Mouse (Mus musculus) granulocyte monocyte progenitor cell, adult 5-6 weeks (primary cell): Measurements from ENCODE around the gene Ccn2. TPM values are rescaled to one million over a fixed set of nuclear protein-coding genes. Genes with fewer than 3 reads are reported as not detected.

Experiments used
- ATAC-seq: replicated peaks from 2 replicates; pipeline ENCODE4 v1.8.0; 2016; ENCODE audit warnings: mild to moderate bottlenecking, moderate TSS enrichment, inconsistent platforms; ENCODE audit not compliant: poor library complexity, severe bottlenecking
- total RNA-seq, 2 experiments: library from RNA; stranded (forward) in 1 of 2; stranded (reverse) in 1 of 2; fragments of 200-712, 200-1000 nt in 1 of 2; fragments of >200 nt in 1 of 2; fragmentation: Nextera tagmentation in 1 of 2; gene quantifications; 2 replicates each; pipeline ENCODE4 v1.2.3; 2014 to 2017

The Ccn2 gene
- total RNA-seq (2014; fragmentation: Nextera tagmentation): not detected in 2 replicates
- not detected in 2 replicates for total RNA-seq (2017)

DNA sequence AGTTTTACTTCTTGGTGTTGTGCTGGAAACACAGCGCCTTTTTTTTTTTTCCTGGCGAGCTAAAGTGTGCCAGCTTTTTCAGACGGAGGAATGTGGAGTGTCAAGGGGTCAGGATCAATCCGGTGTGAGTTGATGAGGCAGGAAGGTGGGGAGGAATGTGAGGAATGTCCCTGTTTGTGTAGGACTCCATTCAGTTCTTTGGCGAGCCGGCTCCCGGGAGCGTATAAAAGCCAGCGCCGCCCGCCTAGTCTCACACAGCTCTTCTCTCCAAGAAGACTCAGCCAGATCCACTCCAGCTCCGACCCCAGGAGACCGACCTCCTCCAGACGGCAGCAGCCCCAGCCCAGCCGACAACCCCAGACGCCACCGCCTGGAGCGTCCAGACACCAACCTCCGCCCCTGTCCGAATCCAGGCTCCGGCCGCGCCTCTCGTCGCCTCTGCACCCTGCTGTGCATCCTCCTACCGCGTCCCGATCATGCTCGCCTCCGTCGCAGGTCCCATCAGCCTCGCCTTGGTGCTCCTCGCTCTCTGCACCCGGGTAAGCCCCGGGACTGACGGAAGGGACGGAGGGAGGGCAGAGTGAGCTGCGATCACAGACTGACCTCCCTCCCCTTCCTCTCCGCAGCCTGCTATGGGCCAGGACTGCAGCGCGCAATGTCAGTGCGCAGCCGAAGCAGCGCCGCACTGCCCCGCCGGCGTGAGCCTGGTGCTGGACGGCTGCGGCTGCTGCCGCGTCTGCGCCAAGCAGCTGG, at the start of gene Ccn2:
Ccn2 (plus strand) TSS at position 193 of the 753 bp plus-strand sequence.
- ATAC-seq: peak; percentile 61

DNA sequence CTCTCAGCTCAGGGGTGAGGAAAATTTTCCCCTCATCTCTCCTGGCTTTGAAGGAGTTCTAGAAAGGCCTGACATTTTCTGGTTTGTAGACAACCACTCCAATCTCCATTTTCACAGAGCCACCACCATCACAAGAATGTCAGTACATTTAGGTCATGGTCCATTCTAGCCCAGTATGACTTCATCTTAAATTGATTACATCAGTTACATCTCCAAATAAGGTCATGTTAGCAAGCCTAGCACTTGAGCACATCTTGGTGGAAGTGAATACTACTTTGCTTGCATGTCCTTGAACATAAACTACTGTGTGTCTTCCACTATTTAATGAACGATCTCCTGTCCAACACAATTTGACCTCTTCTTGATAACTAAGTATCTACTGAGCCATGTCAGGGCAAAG, 42.4 kb upstream of the Ccn2 start:
- no peak for ATAC-seq

DNA sequence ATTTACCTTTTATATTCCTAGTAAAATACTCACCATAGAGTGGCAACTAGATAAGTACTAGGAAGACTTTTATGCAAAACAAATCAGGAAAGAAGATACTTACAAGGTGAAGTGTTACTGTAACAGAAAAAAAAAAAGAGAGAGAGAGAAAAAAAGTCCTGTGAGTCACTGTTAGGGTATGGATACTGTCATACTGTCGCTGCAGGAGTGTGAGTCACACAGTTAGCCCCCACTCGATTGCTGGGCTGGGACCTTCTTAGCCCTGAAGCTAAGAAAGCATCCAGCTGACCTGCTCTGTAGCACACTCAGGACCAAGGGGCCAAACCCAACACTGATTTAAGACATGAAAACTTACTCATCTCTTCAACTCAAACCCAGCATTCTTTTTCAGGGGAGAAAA, 41.2 kb upstream of the Ccn2 start:
- no peak for ATAC-seq

DNA sequence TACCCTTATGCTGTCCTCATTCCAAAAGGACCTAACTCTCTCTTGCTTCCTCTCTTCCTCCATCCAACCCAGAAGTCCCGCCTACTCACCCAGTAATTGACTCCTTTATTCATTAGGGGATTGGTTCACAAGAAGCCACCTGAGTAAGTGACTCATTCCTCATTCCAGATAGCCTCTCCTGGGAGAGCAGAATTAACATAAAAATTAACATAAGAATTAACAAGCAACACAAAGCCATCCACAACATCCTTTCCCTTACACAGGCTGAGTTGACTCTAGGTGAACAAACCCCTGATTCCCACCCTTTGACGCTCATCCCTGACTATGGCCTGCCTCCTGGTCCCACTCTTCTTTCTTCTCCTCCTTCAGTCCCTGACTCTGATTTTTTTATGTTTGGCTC, 36.9 kb upstream of the Ccn2 start:
- no peak for ATAC-seq

DNA sequence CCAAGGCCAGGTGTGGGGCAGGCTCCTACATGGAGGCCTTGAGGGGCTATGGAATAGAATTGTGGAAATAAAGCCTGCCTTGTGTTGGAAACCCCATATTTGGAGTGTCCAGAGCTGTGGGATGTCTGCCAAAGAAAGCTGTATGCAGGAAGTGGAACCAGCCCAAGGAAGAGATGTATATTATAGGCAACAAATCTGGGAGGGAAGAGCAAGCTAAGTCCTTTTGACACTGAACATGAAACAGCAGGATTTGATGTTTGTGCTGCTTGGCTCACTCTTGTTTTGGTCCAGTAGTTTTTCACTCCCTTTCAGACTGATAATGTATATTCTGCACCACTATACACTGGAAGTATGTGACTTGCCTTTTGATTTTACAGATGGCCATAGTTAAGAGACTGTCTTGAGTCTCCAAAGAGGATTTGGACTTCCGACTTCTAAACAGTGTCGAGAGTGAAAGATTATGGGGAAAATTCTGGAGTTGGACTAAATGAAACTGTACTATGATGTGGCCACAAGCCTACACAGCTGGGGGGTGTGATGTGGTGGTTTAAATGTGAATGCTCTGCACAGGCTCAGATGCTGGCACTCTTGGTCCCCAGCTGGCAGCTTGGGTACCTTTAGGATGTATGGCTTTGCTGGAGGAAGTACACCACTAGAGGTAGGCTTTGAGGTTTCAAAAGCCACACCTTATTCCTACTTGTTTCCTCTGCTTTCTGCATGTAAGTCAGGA, 25.4 kb upstream of the Ccn2 start:
- no peak for ATAC-seq

DNA sequence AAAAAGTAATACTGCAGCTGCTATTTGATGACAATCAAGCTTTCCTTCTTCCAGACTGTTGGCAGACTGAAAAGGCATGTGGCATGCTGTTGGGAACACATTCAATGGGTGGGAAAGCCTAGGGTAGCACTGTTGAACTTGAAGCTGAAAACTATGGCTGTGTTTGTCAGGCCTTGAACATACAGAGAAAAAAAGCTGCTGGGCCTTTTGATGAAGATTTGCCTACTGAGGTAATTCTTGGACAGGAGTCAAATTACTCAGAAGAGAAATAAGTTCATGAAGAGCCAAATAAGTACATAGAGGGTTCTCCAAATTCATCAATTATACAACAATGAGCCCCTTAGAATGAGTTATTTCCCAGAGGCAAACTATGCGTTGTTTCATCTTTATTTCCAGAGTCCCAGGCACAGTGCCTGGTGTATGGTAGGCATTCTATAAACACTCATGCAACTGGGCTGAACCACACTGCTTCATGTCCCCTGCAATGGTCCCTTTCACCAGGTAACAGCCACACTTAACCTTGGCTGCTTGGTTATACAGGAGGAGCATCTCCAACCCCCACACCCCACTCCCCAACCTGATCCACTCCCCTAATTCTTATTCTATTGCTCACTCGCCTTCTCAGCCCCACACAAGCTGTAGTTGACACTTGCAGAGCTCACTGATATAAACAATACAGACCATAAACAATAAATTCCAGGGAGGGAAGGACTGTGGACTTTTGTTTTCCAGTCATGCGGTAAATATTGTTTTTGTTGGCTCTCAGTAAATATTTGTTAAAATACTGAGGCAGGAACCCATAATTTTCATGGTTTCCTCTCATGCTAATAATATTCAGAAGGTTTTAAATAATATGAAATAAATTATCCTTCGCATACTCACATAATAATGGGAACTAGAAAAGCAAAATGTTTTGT, 22.9 kb upstream of the Ccn2 start:
- ATAC-seq: no peak

DNA sequence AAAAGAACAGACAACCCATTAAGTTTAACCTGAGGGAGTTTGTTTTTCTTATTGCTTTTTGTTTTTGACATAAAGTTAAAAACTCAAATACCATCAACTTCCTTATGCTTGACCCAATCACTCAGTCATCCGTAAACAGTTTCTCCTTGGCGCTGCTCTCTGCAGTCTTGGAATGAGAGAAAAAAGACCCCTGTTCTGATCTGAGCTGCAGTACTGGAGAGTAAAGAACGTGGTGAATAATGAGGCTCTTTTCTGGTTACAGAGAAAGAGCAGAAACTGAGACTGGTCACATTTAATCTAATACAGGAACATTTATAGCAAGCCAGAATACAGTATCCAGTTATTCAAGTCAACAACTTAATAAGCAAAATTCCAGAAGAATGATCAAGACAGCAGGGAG, 21.8 kb upstream of the Ccn2 start:
- ATAC-seq: no peak

DNA sequence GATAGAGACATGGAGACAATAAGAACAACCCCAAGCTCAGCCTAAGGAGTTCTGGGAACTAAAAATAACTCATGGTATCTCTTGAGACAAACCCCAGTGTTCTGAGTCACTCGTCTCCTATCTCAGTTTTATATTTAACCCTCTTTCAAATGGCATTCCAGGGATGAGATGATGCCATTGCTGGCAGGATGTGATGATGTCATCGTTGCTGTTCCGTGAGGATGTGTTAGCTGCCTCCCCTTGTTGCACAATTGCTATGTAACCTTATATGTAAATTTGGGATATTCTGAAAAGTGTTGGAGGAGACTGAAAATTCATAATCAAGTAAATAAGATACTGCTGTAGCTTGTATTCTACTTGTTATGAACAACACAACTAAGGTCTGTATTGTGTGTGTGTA, 14.2 kb upstream of the Ccn2 start:
- no peak for ATAC-seq

DNA sequence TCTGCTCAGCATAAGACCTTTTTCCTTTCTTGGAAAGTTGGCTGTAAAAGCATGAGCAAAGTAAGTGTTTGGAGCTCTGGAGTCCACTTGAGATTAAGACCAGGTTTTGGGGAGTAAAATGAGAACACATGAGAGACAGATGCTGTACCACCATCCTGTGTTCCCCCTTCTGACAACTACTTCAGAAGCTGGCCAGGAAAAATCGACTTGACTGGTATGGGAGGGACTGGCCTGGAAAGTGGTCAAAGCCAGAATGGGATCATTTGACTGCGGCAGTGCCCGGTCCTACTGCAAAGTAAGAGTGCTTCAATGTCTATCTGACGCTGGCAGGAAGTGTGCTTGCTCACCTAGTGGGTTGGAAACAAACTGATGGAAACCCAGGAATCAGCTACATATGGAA, 6.4 kb upstream of the Ccn2 start:
- ATAC-seq: no peak

DNA sequence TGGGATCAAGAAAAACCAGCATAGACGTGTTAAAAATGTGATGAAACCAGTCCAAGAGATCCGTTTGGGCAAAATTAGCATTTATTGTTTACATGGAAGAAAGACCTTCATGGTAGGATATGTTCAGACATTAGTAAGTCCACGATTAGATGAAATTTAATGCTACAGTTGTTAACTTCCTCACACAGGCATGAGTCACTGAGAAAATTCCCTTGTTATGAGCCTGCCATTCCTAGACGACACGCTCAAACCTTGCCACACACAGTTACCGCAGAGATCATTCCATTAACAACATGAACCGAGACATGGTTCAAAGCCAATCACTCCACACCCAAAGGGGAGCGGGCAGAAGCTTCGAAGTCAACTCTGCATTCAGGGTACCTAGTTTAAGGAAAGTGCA, 6.0 kb upstream of the Ccn2 start:
- ATAC-seq: no peak

DNA sequence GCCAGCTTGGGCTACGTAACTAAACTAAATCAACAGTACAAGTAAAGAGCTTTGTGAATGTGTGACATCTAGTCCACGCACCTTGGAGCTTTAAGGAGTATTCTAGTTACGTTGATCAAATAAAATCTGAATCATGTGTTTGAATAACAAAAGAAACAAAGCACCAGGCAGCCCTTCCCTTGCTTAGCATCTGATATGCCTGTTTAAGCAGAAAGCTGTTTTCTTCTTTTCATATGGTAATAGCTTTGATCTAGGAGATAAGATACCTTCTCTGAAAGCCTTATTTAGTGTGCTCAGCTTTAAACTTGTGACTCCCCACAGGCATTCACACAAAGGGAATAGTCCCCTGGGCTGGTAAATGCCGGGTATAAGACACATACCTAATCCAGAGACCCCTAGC, 4.7 kb upstream of the Ccn2 start:
- no peak for ATAC-seq

DNA sequence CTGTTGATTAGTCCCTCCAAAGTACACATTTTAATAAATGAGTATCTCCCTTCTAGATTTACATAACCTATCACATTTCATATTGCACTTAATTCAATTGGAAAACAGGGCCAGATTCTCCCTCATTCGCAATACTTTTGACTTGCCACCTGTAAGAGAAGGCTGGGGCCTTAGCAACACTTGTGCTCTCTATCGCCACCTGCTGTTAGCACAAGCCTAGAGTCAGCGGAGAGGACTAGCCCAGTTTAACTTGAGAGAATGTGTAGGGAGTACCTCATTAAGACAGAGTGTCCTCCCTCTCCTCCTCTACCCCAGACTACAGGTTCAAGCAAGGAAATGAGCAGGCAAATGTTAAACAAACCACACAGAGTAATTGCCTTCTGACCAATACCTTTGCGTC, 4.1 kb upstream of the Ccn2 start:
- peak; percentile 75 for ATAC-seq

DNA sequence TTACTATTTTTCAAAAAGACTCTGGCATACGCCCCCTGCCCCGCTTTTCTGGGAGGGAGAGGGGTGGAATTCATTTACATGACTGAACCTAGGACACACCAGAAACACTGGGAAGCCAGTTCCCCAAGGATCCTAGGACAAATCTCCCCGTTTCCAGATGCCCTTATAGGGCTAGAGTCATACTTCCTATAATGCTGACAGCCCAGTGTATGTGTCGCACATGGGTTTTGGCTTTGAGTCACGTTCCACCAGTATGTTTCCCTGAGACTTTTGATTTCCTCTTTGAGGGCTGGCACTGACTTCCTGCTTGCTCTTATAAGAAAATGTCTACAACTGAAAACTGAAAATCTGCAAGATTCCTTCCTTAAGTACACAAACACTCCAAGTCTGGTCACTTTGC, 3.5 kb upstream of the Ccn2 start:
- ATAC-seq: peak; percentile 51

DNA sequence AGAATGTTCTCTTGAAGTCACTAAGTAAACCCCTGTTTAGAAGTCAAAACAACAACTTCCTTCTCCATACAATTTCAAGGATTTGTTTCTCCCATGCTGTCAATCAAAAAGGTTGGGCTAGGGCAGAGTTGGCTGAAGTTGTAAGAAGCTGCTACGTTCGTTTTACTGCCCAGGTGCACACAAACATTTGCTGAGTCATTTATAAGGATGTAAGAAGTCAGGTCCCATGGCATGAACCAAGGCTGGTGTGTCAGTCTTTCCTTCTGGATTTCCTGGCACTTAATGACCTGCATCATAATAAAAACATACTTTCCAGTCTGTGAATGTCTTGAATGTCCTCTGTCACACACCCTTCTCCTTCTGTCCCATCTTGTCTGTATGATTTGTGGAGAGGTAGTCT, 2.9 kb upstream of the Ccn2 start:
- no peak for ATAC-seq

DNA sequence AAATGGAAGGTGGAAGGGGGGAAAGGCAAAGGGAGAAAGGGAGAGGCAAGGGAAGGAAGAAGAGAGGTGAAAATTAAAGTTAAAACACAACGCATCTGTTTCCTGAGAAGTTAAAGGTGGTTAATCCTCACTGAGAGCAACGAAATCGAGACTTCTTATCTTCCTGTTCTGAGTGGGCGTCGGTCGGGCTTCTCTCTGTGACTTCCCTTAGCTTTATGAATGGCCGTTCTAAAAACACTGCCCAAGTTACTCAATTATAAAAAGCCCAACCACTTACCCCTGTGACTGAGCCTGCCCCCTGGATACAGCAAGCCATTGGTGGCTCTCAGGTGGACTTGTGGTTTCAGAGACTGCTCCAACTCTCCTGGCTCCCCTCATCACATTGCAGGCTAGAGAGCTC, 2.3 kb upstream of the Ccn2 start:
- peak; percentile 39 for ATAC-seq

DNA sequence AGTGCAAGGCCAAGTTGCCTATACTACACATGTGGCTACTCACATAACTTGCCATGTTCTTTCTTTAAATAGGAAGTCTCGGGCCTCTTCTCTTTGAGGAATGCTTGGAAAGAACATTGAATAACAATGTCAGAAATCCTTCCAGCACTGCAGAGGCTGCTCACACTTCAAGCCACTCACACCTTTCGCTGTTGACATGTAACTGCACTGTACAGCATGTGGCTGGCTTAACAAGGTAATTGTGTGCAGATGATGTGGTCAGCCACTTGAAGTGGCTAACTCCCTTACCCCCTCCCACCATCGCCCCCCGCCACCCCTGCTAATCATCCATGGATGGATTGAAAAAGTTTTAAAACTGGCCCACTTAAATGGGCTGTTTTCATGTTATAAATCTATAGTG, 1.7 kb upstream of the Ccn2 start:
- ATAC-seq: no peak

DNA sequence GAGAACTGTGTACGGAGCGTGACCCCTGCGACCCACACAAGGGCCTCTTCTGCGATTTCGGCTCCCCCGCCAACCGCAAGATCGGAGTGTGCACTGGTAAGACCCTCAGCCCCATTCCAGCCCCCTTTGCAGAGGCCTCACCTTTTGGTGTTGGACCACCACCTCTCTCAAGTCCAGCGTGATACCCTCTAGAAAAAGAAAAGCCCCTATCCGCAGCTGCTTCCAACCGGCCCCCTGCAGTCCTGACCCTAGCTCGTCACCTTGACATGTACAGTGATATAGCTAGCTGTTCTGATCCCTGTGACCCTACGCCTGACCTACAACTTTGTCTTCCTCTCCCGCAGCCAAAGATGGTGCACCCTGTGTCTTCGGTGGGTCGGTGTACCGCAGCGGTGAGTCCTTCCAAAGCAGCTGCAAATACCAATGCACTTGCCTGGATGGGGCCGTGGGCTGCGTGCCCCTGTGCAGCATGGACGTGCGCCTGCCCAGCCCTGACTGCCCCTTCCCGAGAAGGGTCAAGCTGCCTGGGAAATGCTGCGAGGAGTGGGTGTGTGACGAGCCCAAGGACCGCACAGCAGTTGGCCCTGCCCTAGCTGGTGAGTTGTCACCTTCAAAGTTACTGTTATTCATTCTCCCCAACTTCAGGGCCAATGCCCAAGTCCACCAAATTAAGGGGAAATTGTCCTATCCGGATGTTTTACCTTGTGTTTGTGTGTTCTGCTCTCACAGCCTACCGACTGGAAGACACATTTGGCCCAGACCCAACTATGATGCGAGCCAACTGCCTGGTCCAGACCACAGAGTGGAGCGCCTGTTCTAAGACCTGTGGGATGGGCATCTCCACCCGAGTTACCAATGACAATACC, 994 bp downstream of the Ccn2 start:
- ATAC-seq: no peak

DNA sequence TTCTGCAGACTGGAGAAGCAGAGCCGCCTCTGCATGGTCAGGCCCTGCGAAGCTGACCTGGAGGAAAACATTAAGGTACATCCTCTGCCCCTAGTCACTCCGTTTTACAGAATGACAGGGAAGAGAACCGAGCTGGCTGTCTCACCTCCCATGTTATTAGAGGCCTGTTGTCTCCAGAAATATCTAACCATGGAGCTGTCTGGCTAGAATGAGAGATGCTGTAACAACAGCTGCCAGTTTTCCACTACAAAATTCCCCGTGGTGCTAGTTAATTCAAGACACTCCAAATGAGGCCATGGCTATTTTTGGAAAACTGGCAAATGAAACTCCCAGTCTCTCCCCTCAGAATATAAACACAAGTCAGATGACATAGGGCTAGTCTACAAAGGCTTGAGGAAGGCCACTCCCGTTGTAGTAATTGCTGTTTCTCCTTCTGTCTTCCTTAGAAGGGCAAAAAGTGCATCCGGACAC, 1.7 kb downstream of the Ccn2 start:
- ATAC-seq: no peak

DNA sequence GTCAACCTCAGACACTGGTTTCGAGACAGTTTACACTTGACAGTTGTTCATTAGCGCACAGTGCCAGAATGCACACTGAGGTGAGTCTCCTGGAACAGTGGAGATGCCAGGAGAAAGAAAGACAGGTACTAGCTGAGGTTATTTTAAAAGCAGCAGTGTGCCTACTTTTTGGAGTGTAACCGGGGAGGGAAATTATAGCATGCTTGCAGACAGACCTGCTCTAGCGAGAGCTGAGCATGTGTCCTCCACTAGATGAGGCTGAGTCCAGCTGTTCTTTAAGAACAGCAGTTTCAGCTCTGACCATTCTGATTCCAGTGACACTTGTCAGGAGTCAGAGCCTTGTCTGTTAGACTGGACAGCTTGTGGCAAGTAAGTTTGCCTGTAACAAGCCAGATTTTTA, 2.5 kb downstream of the Ccn2 start:
- ATAC-seq: no peak

DNA sequence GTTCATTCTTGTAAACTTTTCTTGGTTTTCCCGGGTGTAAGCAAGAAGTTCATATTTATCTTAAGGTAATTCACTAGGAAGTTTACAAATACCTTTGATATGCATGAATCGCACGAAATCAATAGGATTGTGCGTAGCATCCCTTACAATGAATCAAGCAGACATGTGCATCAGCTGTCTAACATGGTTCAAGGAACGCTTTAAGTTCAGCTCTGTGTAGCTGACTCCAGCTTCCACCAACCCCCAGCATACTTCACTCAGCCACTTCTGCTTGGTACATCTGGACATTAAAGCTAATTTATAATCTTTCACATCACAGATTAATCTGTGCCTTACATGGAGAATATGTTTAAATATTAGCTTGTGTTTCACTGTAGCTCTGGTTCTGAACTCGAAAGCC, 3.5 kb downstream of the Ccn2 start:
- no peak for ATAC-seq
